Mouse (Mus musculus) colon, adult 2 months (tissue): ENCODE measurements around the gene Rasa3. TPM values are rescaled to one million over a fixed set of nuclear protein-coding genes. Genes with fewer than 3 reads are reported as not detected.

Experiments used
- polyA plus RNA-seq: library from polyadenylated mRNA; depleted of rRNA; stranded (reverse); fragments of >200 nt; gene quantifications from 2 replicates; pipeline ENCODE4 v1.2.3, GENCODE M21; 2012; rRNA removed

The Rasa3 gene
- 20.3 and 21.2 TPM in 2 replicates for polyA plus RNA-seq

DNA sequence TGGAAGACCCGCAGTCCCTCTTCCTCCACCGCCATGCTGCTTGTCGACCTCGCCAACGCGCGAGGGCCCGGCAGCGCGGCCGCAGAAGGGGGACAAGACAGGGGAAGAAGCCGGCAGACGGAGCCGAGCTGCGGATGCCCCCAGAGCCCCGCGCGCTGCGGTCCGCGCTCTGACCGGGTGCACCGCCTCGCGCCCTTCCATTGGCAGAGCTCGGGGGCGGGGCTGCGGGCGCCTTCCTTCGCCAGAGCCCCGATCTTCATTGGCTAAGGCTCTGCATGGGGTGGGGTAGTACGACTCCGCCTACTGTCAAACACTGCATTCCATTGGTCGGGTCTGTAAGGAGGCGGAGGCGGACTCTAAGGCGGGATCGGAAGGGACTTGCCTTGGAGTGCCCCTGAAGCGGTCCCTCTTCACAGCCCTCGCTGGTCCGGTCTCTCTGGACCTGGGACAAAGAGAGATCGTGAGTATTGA, at the start of gene Rasa3:
Gene Rasa3, minus strand, starts transcription at position 191 of the 471 bp plus-strand sequence.

GRCm38 (mm10) chr8:13705668-13706067, 28.3 kb upstream of the Rasa3 start, which contains the start of gene Cfap97d2:
Gene Cfap97d2, plus strand, starts transcription at chr8:13705889.

DNA sequence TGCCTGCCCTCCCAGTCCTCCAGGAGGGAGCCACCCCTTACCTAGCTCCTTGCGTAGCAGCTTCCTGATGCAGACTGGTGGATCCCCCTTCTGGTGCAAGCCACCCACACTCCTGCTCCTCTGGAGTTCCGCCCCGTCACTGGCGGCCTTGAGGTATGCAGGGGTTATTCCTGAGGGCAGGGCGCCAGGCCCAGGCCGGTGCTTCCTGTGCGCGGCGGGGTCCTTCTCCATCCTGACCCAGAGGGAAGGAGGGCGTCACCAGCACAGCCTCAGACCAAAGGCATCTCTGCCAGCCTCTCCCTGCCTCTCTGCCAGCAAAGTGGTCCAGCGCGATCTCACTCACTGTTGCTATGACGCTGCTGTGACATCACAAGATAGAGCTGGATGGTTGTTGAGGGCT, 115.3 kb downstream of the Rasa3 start, which contains the start of gene 1700029H14Rik:
Gene 1700029H14Rik, minus strand, starts transcription at position 344 of the 400 bp plus-strand sequence.

Other genes starting within 250 kb of the Rasa3 start
- gene Tmem255b, start 242.4 kb downstream of the Rasa3 start, polyA plus RNA-seq: 9.0 and 14.6 TPM in 2 replicates
- 343 and 357 TPM in 2 replicates for gene Gas6, start 183.1 kb downstream of the Rasa3 start, polyA plus RNA-seq
- 0.21 TPM in 1 of 2 replicates, not detected in the other for gene 1700029H14Rik, start 115.1 kb downstream of the Rasa3 start, polyA plus RNA-seq
- not detected in 2 replicates for gene Cfap97d2, start 28.3 kb upstream of the Rasa3 start, polyA plus RNA-seq
- 24.9 and 28.0 TPM in 2 replicates for gene Cdc16, start 80.1 kb upstream of the Rasa3 start, polyA plus RNA-seq
- 9.1 and 9.4 TPM in 2 replicates for gene Upf3a, start 108.0 kb upstream of the Rasa3 start, polyA plus RNA-seq
- gene AF366264, start 160.8 kb upstream of the Rasa3 start, polyA plus RNA-seq: not detected in 2 replicates
- gene Champ1, start 192.0 kb upstream of the Rasa3 start, polyA plus RNA-seq: 6.9 and 8.1 TPM in 2 replicates
- 16.4 and 16.8 TPM in 2 replicates for gene Coprs, start 212.7 kb upstream of the Rasa3 start, polyA plus RNA-seq